Mouse (Mus musculus): ENCODE data around the gene Ttc21a.

DNA sequence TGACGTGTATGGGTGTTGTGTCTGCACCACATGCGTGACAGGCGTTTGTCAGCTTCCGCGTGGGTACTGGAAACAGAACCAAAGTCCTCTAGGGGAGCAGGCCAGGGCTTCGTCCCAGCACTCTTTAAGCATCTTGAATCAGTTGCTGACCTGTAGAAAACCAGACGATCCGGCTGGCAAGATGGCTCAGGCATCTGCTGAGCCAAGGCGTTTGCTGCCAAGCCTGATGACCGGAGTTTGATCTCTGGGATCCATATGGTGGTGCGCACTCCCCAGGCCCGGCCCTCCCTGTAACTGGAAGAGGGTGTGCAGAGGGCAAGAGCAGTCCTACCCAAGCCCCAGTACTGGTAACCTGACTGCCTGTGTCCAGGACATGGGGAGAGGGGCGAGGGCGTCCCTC is 4.5 kb downstream of the Ttc21a start:
- TF ChIP-seq EP300 (IDR thresholded peaks at IDR 0.05; ENCODE audit: low read length) (no peak), POLR2A (IDR thresholded peaks at IDR 0.05; ENCODE audit: low read depth, low read length) (no peak), BHLHE40 (IDR thresholded peaks at IDR 0.05; ENCODE audit: low read depth, low read length) (no peak), MAFK (IDR thresholded peaks at IDR 0.05; ENCODE audit: insufficient replicate concordance, low read length) (no peak), SMC3 (IDR thresholded peaks at IDR 0.05; ENCODE audit: low read depth, low read length) (no peak), NELFE (IDR thresholded peaks at IDR 0.05; ENCODE audit: low read depth, low read length) (no peak), CTCF (conservative IDR thresholded peaks at IDR 0.05 in 1 of 2, IDR thresholded peaks at IDR 0.05 in 1 of 2; ENCODE audit: low read depth in 2 of 2, low read length in 2 of 2) (no peak), E2F4 (IDR thresholded peaks at IDR 0.05; ENCODE audit: insufficient replicate concordance, low read depth, low read length) (no peak), HCFC1 (IDR thresholded peaks at IDR 0.05; ENCODE audit: low read depth, low read length) (no peak), ZC3H11A (IDR thresholded peaks at IDR 0.05; ENCODE audit: low read depth, low read length) (no peak), ETS1 (conservative IDR thresholded peaks at IDR 0.05; ENCODE audit: low read depth, low read length) (no peak)
